Mouse (Mus musculus) CH12.LX (cell line): Measurements from ENCODE around the gene Dmrtc2. TPM values are rescaled to one million over a fixed set of nuclear protein-coding genes. Genes with fewer than 3 reads are reported as not detected.

Source experiments
- DNase-seq: peaks from one replicate; pipeline ENCODE4 v3.0.0-alpha.2; 2013; ENCODE audit errors: extremely low read depth
- H3K27ac ChIP-seq: 2 replicates; pipeline ENCODE4 v1.5.1; 2012; ENCODE audit warnings: low read depth, mild to moderate bottlenecking, control low read depth, moderate library complexity; ENCODE audit not compliant: insufficient read depth
- H3K27me3 ChIP-seq: replicated peaks from 2 replicates; pipeline ENCODE3; 2012; ENCODE audit warnings: inconsistent platforms
- H3K36me3 ChIP-seq, 2 experiments: replicated peaks in 1 of 2; 2 replicates each; pipeline versions ENCODE3 to v1.6.1; 2012; ENCODE audit warnings: inconsistent platforms in 1 of 2, low read length in 1 of 2, mild to moderate bottlenecking in 1 of 2, mixed read lengths in 1 of 2, moderate library complexity in 1 of 2; ENCODE audit not compliant: control insufficient read depth in 1 of 2, insufficient read depth in 1 of 2
- H3K4me1 ChIP-seq, 2 experiments: 2 replicates each; pipeline ENCODE4 v1.6.1; 2012; ENCODE audit warnings: inconsistent platforms in 1 of 2, moderate library complexity in 1 of 2; ENCODE audit not compliant: insufficient read depth in 2 of 2, control insufficient read depth in 1 of 2
- H3K4me2 ChIP-seq: 2 replicates; pipeline ENCODE4 v1.6.1; 2012; ENCODE audit warnings: low read depth, mild to moderate bottlenecking, control low read depth; ENCODE audit not compliant: poor library complexity, insufficient read depth, severe bottlenecking
- H3K4me3 ChIP-seq, 3 experiments: fragments of 150-350 bp in 1 of 3; sonication (generic) in 1 of 3; replicated peaks in 1 of 3; 2 replicates each; pipeline versions ENCODE3 to v1.5.1; 2011 to 2012; ENCODE audit warnings: low read depth in 2 of 3, low read length in 2 of 3, mild to moderate bottlenecking in 2 of 3, moderate library complexity in 2 of 3, control low read depth in 1 of 3, improper control_type of control experiment in 1 of 3, inconsistent platforms in 1 of 3, mixed read lengths in 1 of 3; ENCODE audit not compliant: poor library complexity in 1 of 3
- H3K79me2 ChIP-seq: replicated peaks from 2 replicates; pipeline ENCODE4 v1.6.1; 2012; ENCODE audit warnings: mild to moderate bottlenecking, moderate library complexity; ENCODE audit not compliant: control insufficient read depth, poor library complexity, insufficient read depth, severe bottlenecking; ENCODE audit errors: extremely low read depth
- H3K9ac ChIP-seq: 2 replicates; pipeline ENCODE4 v1.6.1; 2012; ENCODE audit warnings: low read depth, mild to moderate bottlenecking, control low read depth, moderate library complexity; ENCODE audit not compliant: insufficient read depth
- H3K9me3 ChIP-seq: replicated peaks from 2 replicates; pipeline ENCODE3; 2012; ENCODE audit warnings: low read length, inconsistent platforms, mixed read lengths
- BHLHE40 ChIP-seq: IDR thresholded peaks from 2 replicates; pipeline ENCODE4 v1.6.1; 2011; ENCODE audit warnings: mild to moderate bottlenecking, low read depth, low read length, improper control_type of control experiment
- CTCF ChIP-seq, 2 experiments: IDR thresholded peaks in 1 of 2; conservative IDR thresholded peaks in 1 of 2; 2 replicates each; pipeline ENCODE4 v1.5.1; 2011 to 2012; ENCODE audit warnings: low read depth in 2 of 2, low read length in 2 of 2, improper control_type of control experiment in 1 of 2, inconsistent platforms in 1 of 2, mild to moderate bottlenecking in 1 of 2, moderate library complexity in 1 of 2
- E2F4 ChIP-seq: IDR thresholded peaks from 2 replicates; pipeline ENCODE4 v1.6.1; 2011; ENCODE audit warnings: low read depth, low read length, improper control_type of control experiment; ENCODE audit not compliant: insufficient replicate concordance
- ETS1 ChIP-seq: conservative IDR thresholded peaks from 2 replicates; pipeline ENCODE4 v1.6.1; 2012; ENCODE audit warnings: low read depth, mild to moderate bottlenecking, inconsistent platforms, low read length, improper control_type of control experiment, moderate library complexity
- HCFC1 ChIP-seq: IDR thresholded peaks from 2 replicates; pipeline ENCODE4 v1.6.1; 2012; ENCODE audit warnings: low read depth, mild to moderate bottlenecking, inconsistent platforms, low read length, improper control_type of control experiment
- IRF4 ChIP-seq: IDR thresholded peaks from 2 replicates; pipeline ENCODE4 v1.6.1; 2014; ENCODE audit warnings: low read depth, mild to moderate bottlenecking, inconsistent platforms, low read length, improper control_type of control experiment
- JUN ChIP-seq: IDR thresholded peaks from 2 replicates; pipeline ENCODE4 v1.6.1; 2011; ENCODE audit warnings: low read depth, mild to moderate bottlenecking, low read length, improper control_type of control experiment, moderate library complexity; ENCODE audit not compliant: insufficient read depth
- KAT2A ChIP-seq: IDR thresholded peaks from 2 replicates; pipeline ENCODE4 v1.6.1; 2012; ENCODE audit warnings: low read length, improper control_type of control experiment, inconsistent platforms; ENCODE audit not compliant: insufficient replicate concordance
- MYC ChIP-seq: IDR thresholded peaks from 2 replicates; pipeline ENCODE4 v1.6.1; 2011; ENCODE audit warnings: low read depth, mild to moderate bottlenecking, improper control_type of control experiment, low read length
- NELFE ChIP-seq: IDR thresholded peaks from 2 replicates; pipeline ENCODE4 v1.6.1; 2011; ENCODE audit warnings: low read depth, low read length, improper control_type of control experiment
- PAX5 ChIP-seq: IDR thresholded peaks from 2 replicates; pipeline ENCODE4 v1.6.1; 2012; ENCODE audit warnings: low read length, inconsistent platforms, mixed read lengths
- POLR2A ChIP-seq: IDR thresholded peaks from 2 replicates; pipeline ENCODE4 v1.6.1; 2011; ENCODE audit warnings: low read depth, mild to moderate bottlenecking, improper control_type of control experiment, low read length
- POLR2AphosphoS2 ChIP-seq: IDR thresholded peaks from 2 replicates; pipeline ENCODE4 v1.6.1; 2011; ENCODE audit warnings: low read depth, low read length, improper control_type of control experiment
- RCOR1 ChIP-seq: conservative IDR thresholded peaks from 2 replicates; pipeline ENCODE4 v1.6.1; 2012; ENCODE audit warnings: low read depth, mild to moderate bottlenecking, inconsistent platforms, low read length, improper control_type of control experiment
- TBP ChIP-seq: conservative IDR thresholded peaks from 2 replicates; pipeline ENCODE4 v1.6.1; 2011; ENCODE audit warnings: low read depth, low read length, improper control_type of control experiment
- TCF12 ChIP-seq: IDR thresholded peaks from 2 replicates; pipeline ENCODE4 v1.6.1; 2014; ENCODE audit warnings: low read depth, mild to moderate bottlenecking, inconsistent platforms, low read length, improper control_type of control experiment
- ZC3H11A ChIP-seq: IDR thresholded peaks from 2 replicates; pipeline ENCODE4 v1.6.1; 2012; ENCODE audit warnings: low read depth, mild to moderate bottlenecking, inconsistent platforms, low read length, improper control_type of control experiment
- ZMIZ1 ChIP-seq: IDR thresholded peaks from 2 replicates; pipeline ENCODE4 v1.6.1; 2012; ENCODE audit warnings: low read depth, mild to moderate bottlenecking, inconsistent platforms, low read length, improper control_type of control experiment
- dilution Hi-C: fragments of 300-500 bp; cut with MboI; formaldehyde crosslinking; loops from 2 replicates; pipeline ENCODE4 v1.14.3; 2020; ENCODE audit warnings: low sequenced_read_pairs; ENCODE audit not compliant: extremely low pct_unique_long_range_greater_than_20kb, extremely low pct_ligation_motif_present
- in situ Hi-C: fragments of 300-500 bp; cut with MboI; formaldehyde crosslinking; loops from 3 replicates; pipeline ENCODE4 v1.14.3; 2019; ENCODE audit warnings: low sequenced_read_pairs, low pct_ligation_motif_present, low pct_unique_long_range_greater_than_20kb, mixed read lengths
- polyA plus RNA-seq: library from polyadenylated mRNA; unstranded; fragments of >175 nt; gene quantifications from 2 replicates; pipeline ENCODE4 v1.2.1, GENCODE M21; 2012; ENCODE audit warnings: low read depth; ENCODE audit not compliant: insufficient read length
- total RNA-seq, 2 experiments: library from RNA; depleted of rRNA; stranded (reverse); fragments of 300-350 nt in 1 of 2; fragments of >200 nt in 1 of 2; gene quantifications; 2 replicates each; pipeline ENCODE4 v1.2.3; 2012 to 2014

The Dmrtc2 gene
- total and polyA plus RNA-seq, 3 experiments, result not detected

- TF ChIP-seq MYC, result peak; percentile 52; the same call in 1 of the 2 replicates
- TF ChIP-seq BHLHE40, result no peak
- no peak for TF ChIP-seq PAX5
- no peak for TF ChIP-seq RCOR1
- peak; percentile 88 for TF ChIP-seq TCF12
- no peak for TF ChIP-seq KAT2A
- TF ChIP-seq NELFE, result peak; percentile 47; the same call in 1 of the 2 replicates
- peak; percentile 67; the same call in 1 of the 2 replicates for TF ChIP-seq ZMIZ1
- TF ChIP-seq CTCF (conservative IDR thresholded peaks at IDR 0.05 in 1 of 2, IDR thresholded peaks at IDR 0.05 in 1 of 2; ENCODE audit: low read depth in 2 of 2, low read length in 2 of 2), result no peak
- TF ChIP-seq JUN, result no peak
- 0 out of 2 replicates have a peak, but pooled peaks have one; percentile 11 for TF ChIP-seq IRF4
- TF ChIP-seq HCFC1, result no peak; the same call in 1 of the 2 replicates
- TF ChIP-seq ETS1, result peak; percentile 45; the same call in 1 of the 2 replicates
- no peak for TF ChIP-seq ZC3H11A
- no peak for TF ChIP-seq E2F4
Observed at GRCm38 (mm10) chr7:24852557-24853232, 17.2 kb upstream of the Dmrtc2 start (continued).

DNA sequence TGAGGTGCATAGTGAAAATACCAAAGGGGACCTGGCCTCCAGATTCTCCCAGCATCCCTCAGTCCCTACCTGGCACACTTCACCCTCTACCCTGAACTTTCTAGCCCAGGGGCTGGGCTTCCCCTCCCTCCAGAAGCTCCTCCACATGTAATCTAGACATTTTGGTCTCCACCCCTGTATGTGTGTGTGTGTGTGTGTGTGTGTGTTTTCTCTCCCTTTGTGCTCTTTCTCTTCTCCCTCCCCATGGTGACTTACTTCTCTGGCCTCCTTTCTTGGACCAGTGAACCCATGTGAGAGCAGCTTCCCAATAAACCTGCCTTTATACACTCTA lies 16.7 kb upstream of the Dmrtc2 start:
- Histone ChIP-seq H3K27ac (peak overlapping the region; percentile 23; the same call in 1 of the 2 replicates), H3K4me3 (peak overlapping the region in 2 of 3 experiments; percentile 1 to 64), H3K9ac (no peak overlapping the region), H3K79me2 (no peaks in the 10 kb centered on the region), H3K4me1 (peaks cover 16 to 40% of the 10 kb centered on the region in 2 experiments; a peak in 3 of 4 replicates), H3K9me3 (no peaks in the 10 kb centered on the region), H3K36me3 (no peaks in the 10 kb centered on the region), H3K4me2 (peak overlapping the region; percentile 14), H3K27me3 (no peaks in the 10 kb centered on the region)
- no peak for DNase-seq
- in situ Hi-C loops, result loop anchor here (10.0 kb wide), 1 partner anchor 52 kb away; the partner anchor contains the start of gene Arhgef1
- TF ChIP-seq JUN (no peak), KAT2A (no peak), BHLHE40 (no peak), POLR2AphosphoS2 (peak; percentile 3; the same call in 1 of the 2 replicates), TBP (no peak), POLR2A (no peak)
- dilution Hi-C loops, result no loop called here
